22 mouse cellular contexts compared by ENCODE assay signal in genomic region chr17:35303756-35304350, GRCm38 (mm10). TPM values are rescaled to one million over a fixed set of nuclear protein-coding genes. Genes with fewer than 3 reads are reported as not detected.
DNase-seq lines count a peak whose midpoint lies in the region; ATAC-seq and TF ChIP-seq lines count a peak whose summit lies in the region.
"Had no signal": no experiment of that assay in that cellular context is flagged by ENCODE, and none has a peak within 500 bp of the region (broad histone marks: within the 10 kb centered on the region; RNA-seq: fewer than 3 reads in every experiment).

No protein-coding gene starts in this region.

- H3K27ac ChIP-seq in intestine, embryonic 15.5 days, result no peak overlapping the region
- no peak overlapping the region for H3K27ac ChIP-seq in liver, embryonic 14.5 days
- no peak overlapping the region for H3K27ac ChIP-seq in hindbrain, postnatal 0 days
- H3K27ac ChIP-seq: forebrain, embryonic 13.5 days; hindbrain, embryonic 15.5 days; left cerebral cortex, adult 2 months; midbrain, embryonic 15.5 days; neural tube, embryonic 15.5 days had no signal

- no peak overlapping the region for H3K9ac ChIP-seq in intestine, embryonic 15.5 days
- H3K9ac ChIP-seq in liver, embryonic 14.5 days (replicated peaks), result no peak overlapping the region
- H3K9ac ChIP-seq in hindbrain, postnatal 0 days (replicated peaks; ENCODE audit: low read length), result no peak overlapping the region
- H3K9ac ChIP-seq: forebrain, embryonic 13.5 days; hindbrain, embryonic 15.5 days; midbrain, embryonic 15.5 days; neural tube, embryonic 15.5 days had no signal

- peak; percentile 39; the same call in 1 of the 2 replicates for ATAC-seq in intestine, embryonic 15.5 days
- 0 out of 2 replicates have a peak, but pooled peaks have one; percentile 28 for ATAC-seq in liver, embryonic 14.5 days (ENCODE audit: insufficient read depth)
- ATAC-seq in hindbrain, postnatal 0 days, result no peak
- no peak for ATAC-seq in frontal cortex, adult (ENCODE audit: low TSS enrichment)
- ATAC-seq: forebrain, embryonic 13.5 days; midbrain, embryonic 15.5 days had no signal

- WGBS in intestine, embryonic 15.5 days, result 76% methylated on average over 10 of the region's 10 CpGs
- WGBS in liver, embryonic 14.5 days (ENCODE audit: insufficient replicate concordance), result 58% methylated on average over 10 of the region's 10 CpGs
- WGBS in hindbrain, postnatal 0 days, result 82% methylated on average over 10 of the region's 10 CpGs

- no peak; the same call in 1 of the 2 replicates for TF ChIP-seq CTCF in liver, embryonic 14.5 days (IDR thresholded peaks at IDR 0.05; ENCODE audit: low read depth)
- TF ChIP-seq CTCF in hindbrain, postnatal 0 days (IDR thresholded peaks at IDR 0.05; ENCODE audit: low read depth), result no peak

- no peaks in the 10 kb centered on the region for H3K9me3 ChIP-seq in intestine, embryonic 15.5 days
- no peaks in the 10 kb centered on the region for H3K9me3 ChIP-seq in liver, embryonic 14.5 days (ENCODE audit: control insufficient read depth, low read length)
- no peaks in the 10 kb centered on the region for H3K9me3 ChIP-seq in hindbrain, postnatal 0 days (ENCODE audit: low read length)
- H3K9me3 ChIP-seq: hindbrain, embryonic 15.5 days; midbrain, embryonic 15.5 days; neural tube, embryonic 15.5 days had no signal

- TF ChIP-seq EP300 in liver, embryonic 14.5 days (IDR thresholded peaks at IDR 0.05; ENCODE audit: low read depth), result no peak

- H3K4me1 ChIP-seq in intestine, embryonic 15.5 days (replicated peaks), result no peaks in the 10 kb centered on the region
- peaks cover 0 to 3% of the 10 kb centered on the region in 2 experiments; a peak in 2 of 4 replicates for H3K4me1 ChIP-seq in liver, embryonic 14.5 days (replicated peaks; ENCODE audit: control insufficient read depth in 2 of 2, insufficient read depth in 2 of 2, low read length in 1 of 2)
- no peaks in the 10 kb centered on the region for H3K4me1 ChIP-seq in hindbrain, postnatal 0 days (ENCODE audit: insufficient read depth, low read length)
- H3K4me1 ChIP-seq: forebrain, embryonic 13.5 days; hindbrain, embryonic 15.5 days; midbrain, embryonic 15.5 days; neural tube, embryonic 15.5 days had no signal

- H3K36me3 ChIP-seq in intestine, embryonic 15.5 days, result no peaks in the 10 kb centered on the region
- H3K36me3 ChIP-seq in liver, embryonic 14.5 days (replicated peaks; ENCODE audit: control insufficient read depth, insufficient read depth, low read depth), result no peaks in the 10 kb centered on the region
- no peaks in the 10 kb centered on the region for H3K36me3 ChIP-seq in hindbrain, postnatal 0 days (ENCODE audit: insufficient read depth, low read length)
- H3K36me3 ChIP-seq: hindbrain, embryonic 15.5 days; midbrain, embryonic 15.5 days; neural tube, embryonic 15.5 days had no signal

- H3K4me3 ChIP-seq in intestine, embryonic 15.5 days (replicated peaks), result no peak overlapping the region
- H3K4me3 ChIP-seq in liver, embryonic 14.5 days (ENCODE audit: insufficient read depth in 1 of 2, low read depth in 2 of 2, low read length in 2 of 2), result no peak overlapping the region
- H3K4me3 ChIP-seq in hindbrain, postnatal 0 days (ENCODE audit: low read length), result no peak overlapping the region
- H3K4me3 ChIP-seq: forebrain, embryonic 13.5 days; hindbrain, embryonic 15.5 days; left cerebral cortex, adult 2 months; megakaryocyte, embryonic 14.5 days; midbrain, embryonic 15.5 days; neural tube, embryonic 15.5 days had no signal

- H3K27me3 ChIP-seq in intestine, embryonic 15.5 days (replicated peaks), result 0 out of 2 replicates have a peak, but pooled peaks cover 3% of the 10 kb centered on the region
- H3K27me3 ChIP-seq in liver, embryonic 14.5 days (ENCODE audit: control insufficient read depth, insufficient read depth, low read length), result no peaks in the 10 kb centered on the region
- no peaks in the 10 kb centered on the region for H3K27me3 ChIP-seq in hindbrain, postnatal 0 days (ENCODE audit: insufficient read depth, low read length)
- H3K27me3 ChIP-seq: hindbrain, embryonic 15.5 days; midbrain, embryonic 15.5 days had no signal

- DNase-seq in heart, adult 11 months, result peak; percentile 66
- DNase-seq in heart, adult 8-10 months (ENCODE audit: low spot score), result no peak
- peak; percentile 81 to 89 for DNase-seq in adrenal gland, adult (ENCODE audit: inconsistent age in 2 of 2, low spot score in 1 of 2)
- no peak for DNase-seq in liver, embryonic 14.5 days (ENCODE audit: low read depth in 3 of 3, low spot score in 3 of 3)
- DNase-seq in hindbrain, postnatal 0 days (ENCODE audit: low spot score), result no peak
- no peak for DNase-seq in thymus, postnatal 4 days
- DNase-seq: cerebellum, adult 9-10 months; gastrocnemius, postnatal 25 days; heart, postnatal 36 days; kidney, postnatal 14 days; left cerebral cortex, postnatal 4 days; thymus, postnatal 36 days had no signal

- no peak overlapping the region for H3K4me2 ChIP-seq in intestine, embryonic 15.5 days (replicated peaks)
- no peak overlapping the region for H3K4me2 ChIP-seq in liver, embryonic 14.5 days (ENCODE audit: low read depth)
- no peak overlapping the region for H3K4me2 ChIP-seq in hindbrain, postnatal 0 days (ENCODE audit: low read depth, low read length)
- H3K4me2 ChIP-seq: forebrain, embryonic 13.5 days; hindbrain, embryonic 15.5 days; midbrain, embryonic 15.5 days; neural tube, embryonic 15.5 days had no signal

RNA-seq across cellular contexts. Expression of gene H2-Q1, which starts 16.4 kb away (rescaled TPM):
- 1 to 10 TPM in 3 of 4 experiments, under 1 TPM in 1; 0.53 to 1.5 (median 1.4) TPM for total RNA-seq in heart, adult 8-10 months (2022)
- 4.9 and 6.2 TPM in 2 replicates for polyA plus RNA-seq in intestine, embryonic 15.5 days (2015; fragmentation: Nextera tagmentation; extraction: Ambion mirVana)
- polyA plus RNA-seq in liver, embryonic 14.5 days (2012; rRNA removed), result 0.50 and 0.56 TPM in 2 replicates
- polyA plus RNA-seq in liver, embryonic 14.5 days (2014; fragmentation: Nextera tagmentation; extraction: Ambion mirVana), result 0.58 and 1.2 TPM in 2 replicates
- 0.42 and 0.68 TPM in 2 replicates for total RNA-seq in hindbrain, postnatal 0 days (2014; rRNA removed)
- 1.4 and 1.5 TPM in 2 replicates for polyA plus RNA-seq in hindbrain, postnatal 0 days (2015; fragmentation: Nextera tagmentation; extraction: Ambion mirVana)
- polyA plus RNA-seq: embryonic facial prominence, embryonic 11.5 days; forebrain, embryonic 13.5 days had no signal

RNA-seq across cellular contexts. Expression of gene H2-Q2, which starts 38.2 kb away (rescaled TPM):
- total RNA-seq in heart, adult 8-10 months (2022), result 1 to 10 TPM in 2 of 4 experiments, under 1 TPM in 2; 0.84 to 1.3 (median 1.1) TPM
- polyA plus RNA-seq in intestine, embryonic 15.5 days (2015; fragmentation: Nextera tagmentation; extraction: Ambion mirVana), result 84.5 and 93.5 TPM in 2 replicates
- polyA plus RNA-seq in liver, embryonic 14.5 days (2012; rRNA removed), result 0.57 and 0.82 TPM in 2 replicates
- polyA plus RNA-seq in liver, embryonic 14.5 days (2014; fragmentation: Nextera tagmentation; extraction: Ambion mirVana), result 1.8 and 1.9 TPM in 2 replicates
- 9.7 and 17.7 TPM in 2 replicates for total RNA-seq in hindbrain, postnatal 0 days (2014; rRNA removed)
- 7.8 and 12.7 TPM in 2 replicates for polyA plus RNA-seq in hindbrain, postnatal 0 days (2015; fragmentation: Nextera tagmentation; extraction: Ambion mirVana)
- total RNA-seq: common myeloid progenitor, adult 5-6 weeks had no signal

RNA-seq across cellular contexts. Expression of gene H2-D1, which starts 41.3 kb away (rescaled TPM):
- total RNA-seq in heart, adult 8-10 months (2022), result 100 to 1,000 TPM; 108 to 169 (median 117) TPM
- 148 and 190 TPM in 2 replicates for polyA plus RNA-seq in intestine, embryonic 15.5 days (2015; fragmentation: Nextera tagmentation; extraction: Ambion mirVana)
- 29.2 and 37.1 TPM in 2 replicates for polyA plus RNA-seq in liver, embryonic 14.5 days (2012; rRNA removed)
- polyA plus RNA-seq in liver, embryonic 14.5 days (2014; fragmentation: Nextera tagmentation; extraction: Ambion mirVana), result 55.6 and 57.2 TPM in 2 replicates
- 74.3 and 83.8 TPM in 2 replicates for total RNA-seq in hindbrain, postnatal 0 days (2014; rRNA removed)
- polyA plus RNA-seq in hindbrain, postnatal 0 days (2015; fragmentation: Nextera tagmentation; extraction: Ambion mirVana), result 141 and 146 TPM in 2 replicates

Comparison
In these comparisons a context has a peak if more than half of its experiments do, and no peak if none do; other contexts are left out.
1. DNase-seq: peak in heart, adult 11 months (single experiment) and adrenal gland, adult (2 of 2); none in heart, adult 8-10 months (single experiment), liver, embryonic 14.5 days (0 of 3), hindbrain, postnatal 0 days (single experiment) and thymus, postnatal 4 days (single experiment).
2. ATAC-seq: peak in intestine, embryonic 15.5 days (single experiment) and liver, embryonic 14.5 days (single experiment); none in hindbrain, postnatal 0 days (single experiment) and frontal cortex, adult (single experiment).